Mouse (Mus musculus): ENCODE data around the gene B4galnt2. TPM values are rescaled to one million over a fixed set of nuclear protein-coding genes. Genes with fewer than 3 reads are reported as not detected.

Gene B4galnt2
- polyA plus RNA-seq, 1 experiment, result not detected

DNA sequence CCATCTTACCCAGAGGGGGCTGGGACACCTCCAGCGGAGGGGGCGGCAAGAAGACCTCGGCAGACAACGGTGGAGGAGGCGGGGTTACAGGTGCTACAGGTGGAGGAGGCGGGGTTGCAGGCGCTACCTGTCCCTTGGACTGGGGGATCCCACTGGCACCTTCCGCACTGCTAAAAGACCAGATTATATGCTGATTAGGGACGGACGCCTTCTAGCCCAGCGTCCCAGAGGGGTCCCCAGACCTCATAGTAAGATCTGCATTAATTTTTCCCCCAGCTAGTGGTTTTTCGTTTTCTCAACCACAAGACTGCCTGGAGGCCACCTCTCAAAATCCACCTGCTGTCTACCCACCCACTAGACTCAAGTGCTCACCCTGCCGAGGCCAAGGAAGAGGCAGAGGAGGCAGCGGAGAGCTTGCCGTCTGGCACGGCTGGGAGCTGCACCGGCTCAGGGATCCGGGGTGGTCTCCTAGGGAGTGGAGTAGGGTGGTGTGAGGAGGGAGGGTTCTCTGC lies 81.0 kb downstream of the B4galnt2 start:
- H3K27me3 ChIP-seq (ENCODE audit: control insufficient read depth, insufficient read depth, insufficient read length), result no peaks in the 10 kb centered on the region
- H3K79me3 ChIP-seq (ENCODE audit: low read depth), result no peaks in the 10 kb centered on the region
- no peaks in the 10 kb centered on the region for H3K36me3 ChIP-seq (ENCODE audit: control insufficient read depth, insufficient read depth)
- H3K4me3 ChIP-seq (ENCODE audit: insufficient read depth, poor library complexity, severe bottlenecking), result no peak overlapping the region
- no peak overlapping the region for H3ac ChIP-seq (ENCODE audit: control insufficient read depth, insufficient read length, low read depth)
- TF ChIP-seq MAX (IDR thresholded peaks at IDR 0.05) (no peak), CEBPB (IDR thresholded peaks at IDR 0.05; ENCODE audit: low read depth) (no peak), MYOG (IDR thresholded peaks at IDR 0.05; ENCODE audit: control insufficient read depth, extremely low read depth, insufficient read length) (no peak), USF1 (IDR thresholded peaks at IDR 0.05; ENCODE audit: low read depth) (no peak), CTCF (IDR thresholded peaks at IDR 0.05; ENCODE audit: control insufficient read depth, insufficient read depth, insufficient read length) (no peak), FOSL1 (IDR thresholded peaks at IDR 0.05; ENCODE audit: insufficient read depth, low read length, poor library complexity, severe bottlenecking) (no peak), MYOD1 (IDR thresholded peaks at IDR 0.05; ENCODE audit: control insufficient read depth, insufficient read length, low read depth) (no peak)
- H3K79me2 ChIP-seq (ENCODE audit: control insufficient read depth, insufficient read depth), result no peaks in the 10 kb centered on the region

DNA sequence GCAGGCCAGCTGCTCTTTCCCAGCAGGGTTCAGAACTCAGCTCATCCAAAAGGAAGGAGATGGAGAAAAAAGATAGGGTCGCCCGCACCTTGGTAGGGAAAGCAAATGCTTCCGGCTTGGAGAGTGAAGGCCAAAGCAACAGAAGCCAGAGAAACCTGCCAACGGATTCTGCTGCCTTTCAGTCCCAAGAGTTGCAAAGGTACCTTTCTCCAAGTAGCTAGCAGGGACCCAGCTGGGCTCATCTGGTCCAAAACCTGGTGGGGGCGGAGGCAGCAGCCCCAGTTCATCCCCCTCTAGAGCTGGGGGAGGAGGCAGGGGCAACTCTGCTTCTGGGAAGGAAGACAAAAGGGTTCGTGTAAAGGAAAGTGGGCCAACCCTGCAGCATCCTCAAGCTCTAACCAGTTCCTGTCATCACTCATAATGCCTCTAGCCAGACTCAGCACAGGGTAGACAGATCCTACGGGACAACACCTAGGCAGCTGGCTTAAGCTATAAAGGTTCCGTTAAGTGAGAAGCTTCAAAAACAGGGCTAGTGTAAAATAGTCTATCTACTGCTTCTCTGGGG lies 81.6 kb downstream of the B4galnt2 start:
- Histone ChIP-seq H3K27me3 (ENCODE audit: control insufficient read depth, insufficient read depth, insufficient read length) (no peaks in the 10 kb centered on the region), H3ac (ENCODE audit: control insufficient read depth, insufficient read length, low read depth) (no peak overlapping the region)
- TF ChIP-seq MYOG (IDR thresholded peaks at IDR 0.05; ENCODE audit: control insufficient read depth, extremely low read depth, insufficient read length), result no peak
- TF ChIP-seq MYOD1 (IDR thresholded peaks at IDR 0.05; ENCODE audit: control insufficient read depth, insufficient read length, low read depth), result no peak
- TF ChIP-seq FOSL1 (IDR thresholded peaks at IDR 0.05; ENCODE audit: insufficient read depth, low read length, poor library complexity, severe bottlenecking), result no peak
- TF ChIP-seq USF1 (IDR thresholded peaks at IDR 0.05; ENCODE audit: low read depth), result no peak
- TF ChIP-seq CEBPB (IDR thresholded peaks at IDR 0.05; ENCODE audit: low read depth), result no peak
- TF ChIP-seq CTCF (IDR thresholded peaks at IDR 0.05; ENCODE audit: control insufficient read depth, insufficient read depth, insufficient read length), result no peak
- TF ChIP-seq MAX (IDR thresholded peaks at IDR 0.05), result no peak

DNA sequence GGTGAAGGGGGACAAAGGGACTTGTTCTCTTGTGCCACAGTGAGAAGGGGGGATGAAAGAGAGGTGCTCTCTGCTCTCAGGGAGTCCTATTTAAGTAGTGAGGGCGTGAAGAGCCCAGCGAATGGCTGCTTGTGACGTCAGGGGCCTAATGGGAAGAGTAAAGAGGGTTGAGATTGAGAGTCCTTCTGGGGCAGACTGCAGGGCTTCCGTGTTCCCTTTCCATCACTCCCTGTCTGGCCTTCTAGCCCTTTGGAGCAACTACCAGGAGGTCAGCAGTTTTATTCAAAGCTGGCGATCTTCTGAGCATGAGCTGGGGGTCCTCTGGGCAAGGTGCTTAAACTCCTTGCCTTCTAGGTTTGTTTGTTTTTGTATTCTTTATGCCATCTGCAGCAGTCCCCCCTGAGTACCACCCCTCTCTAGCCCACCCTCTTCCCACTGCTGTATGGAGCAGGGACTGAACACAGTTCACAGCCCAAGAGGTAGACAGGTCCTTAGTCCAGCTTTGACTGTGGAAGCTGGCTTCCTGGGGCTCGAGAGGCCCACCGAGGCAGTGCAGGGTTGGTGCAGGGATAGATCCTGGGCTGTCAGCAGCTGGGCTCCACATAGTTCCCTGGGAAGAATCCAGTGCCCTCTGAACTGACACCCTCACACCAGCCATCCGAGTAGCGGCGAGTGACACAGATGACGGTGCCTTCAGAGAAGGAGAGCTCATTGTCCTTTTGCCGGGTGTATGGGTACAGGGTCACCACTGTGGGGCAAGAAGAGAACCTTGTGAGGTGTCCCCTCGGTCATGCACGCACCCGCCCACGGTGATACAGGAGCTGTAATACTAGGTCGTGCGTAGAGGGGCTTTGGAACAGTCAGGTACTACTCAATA lies 82.3 kb downstream of the B4galnt2 start:
- Histone ChIP-seq H3ac (ENCODE audit: control insufficient read depth, insufficient read length, low read depth) (no peak overlapping the region), H3K79me2 (ENCODE audit: control insufficient read depth, insufficient read depth) (no peaks in the 10 kb centered on the region), H3K4me3 (ENCODE audit: insufficient read depth, poor library complexity, severe bottlenecking) (no peak overlapping the region), H3K79me3 (ENCODE audit: low read depth) (no peaks in the 10 kb centered on the region), H3K27me3 (ENCODE audit: control insufficient read depth, insufficient read depth, insufficient read length) (no peaks in the 10 kb centered on the region), H3K36me3 (ENCODE audit: control insufficient read depth, insufficient read depth) (no peaks in the 10 kb centered on the region)
- TF ChIP-seq CTCF (IDR thresholded peaks at IDR 0.05; ENCODE audit: control insufficient read depth, insufficient read depth, insufficient read length) (no peak), MYOG (IDR thresholded peaks at IDR 0.05; ENCODE audit: control insufficient read depth, extremely low read depth, insufficient read length) (no peak), CEBPB (IDR thresholded peaks at IDR 0.05; ENCODE audit: low read depth) (no peak), MYOD1 (IDR thresholded peaks at IDR 0.05; ENCODE audit: control insufficient read depth, insufficient read length, low read depth) (no peak)

More for the DNA sequence above, 81.6 kb downstream of the B4galnt2 start:
- Histone ChIP-seq H3K36me3 (ENCODE audit: control insufficient read depth, insufficient read depth) (no peaks in the 10 kb centered on the region), H3K4me3 (ENCODE audit: insufficient read depth, poor library complexity, severe bottlenecking) (no peak overlapping the region), H3K79me3 (ENCODE audit: low read depth) (no peaks in the 10 kb centered on the region), H3K79me2 (ENCODE audit: control insufficient read depth, insufficient read depth) (no peaks in the 10 kb centered on the region)

DNA sequence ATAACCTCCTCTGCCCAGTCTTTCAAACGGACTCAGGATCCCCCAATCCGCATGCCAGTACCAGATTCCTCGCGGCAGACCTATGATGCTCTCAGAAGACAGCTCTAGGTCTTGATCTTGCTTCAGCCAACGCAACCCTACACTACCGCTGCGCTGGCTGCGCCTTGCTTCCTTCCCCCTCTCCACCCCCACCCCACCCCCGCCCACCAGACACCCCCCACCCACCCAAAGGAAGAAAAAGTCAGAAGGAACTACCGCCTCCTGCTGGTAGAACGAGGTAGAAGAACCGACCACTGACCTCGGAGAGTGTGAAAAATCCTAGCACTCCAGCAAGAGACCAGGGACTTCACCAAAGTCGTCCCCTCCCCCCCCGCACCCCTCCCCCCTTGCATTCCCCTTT lies 83.0 kb downstream of the B4galnt2 start:
- Histone ChIP-seq H3K79me2 (ENCODE audit: control insufficient read depth, insufficient read depth) (no peaks in the 10 kb centered on the region), H3K36me3 (ENCODE audit: control insufficient read depth, insufficient read depth) (no peaks in the 10 kb centered on the region), H3K4me3 (ENCODE audit: insufficient read depth, poor library complexity, severe bottlenecking) (no peak overlapping the region), H3K27me3 (ENCODE audit: control insufficient read depth, insufficient read depth, insufficient read length) (no peaks in the 10 kb centered on the region), H3ac (ENCODE audit: control insufficient read depth, insufficient read length, low read depth) (no peak overlapping the region), H3K79me3 (ENCODE audit: low read depth) (no peaks in the 10 kb centered on the region)
- TF ChIP-seq USF1 (IDR thresholded peaks at IDR 0.05; ENCODE audit: low read depth) (no peak), MAX (IDR thresholded peaks at IDR 0.05) (no peak), FOSL1 (IDR thresholded peaks at IDR 0.05; ENCODE audit: insufficient read depth, low read length, poor library complexity, severe bottlenecking) (no peak), MYOG (IDR thresholded peaks at IDR 0.05; ENCODE audit: control insufficient read depth, extremely low read depth, insufficient read length) (no peak)

DNA sequence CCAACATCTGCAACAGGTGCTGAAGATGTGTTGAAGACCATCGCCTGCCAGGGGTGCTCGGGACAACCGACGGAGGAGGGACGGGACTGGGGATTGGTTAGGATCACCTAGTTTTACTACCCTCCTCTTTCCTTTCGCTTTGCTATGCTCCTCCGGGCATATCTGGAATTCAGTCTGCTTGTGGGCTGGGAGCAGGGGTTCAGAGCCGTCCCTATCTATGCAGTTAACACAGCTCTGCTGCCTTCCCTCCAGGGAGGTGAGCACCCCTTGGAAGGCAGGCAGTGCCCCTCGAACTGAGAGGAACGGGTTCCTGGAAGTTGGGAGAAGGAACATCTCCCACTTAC lies 83.4 kb downstream of the B4galnt2 start:
- Histone ChIP-seq H3K79me2 (ENCODE audit: control insufficient read depth, insufficient read depth) (no peaks in the 10 kb centered on the region), H3K4me3 (ENCODE audit: insufficient read depth, poor library complexity, severe bottlenecking) (no peak overlapping the region), H3ac (ENCODE audit: control insufficient read depth, insufficient read length, low read depth) (no peak overlapping the region), H3K36me3 (ENCODE audit: control insufficient read depth, insufficient read depth) (no peaks in the 10 kb centered on the region), H3K27me3 (ENCODE audit: control insufficient read depth, insufficient read depth, insufficient read length) (no peaks in the 10 kb centered on the region), H3K79me3 (ENCODE audit: low read depth) (no peaks in the 10 kb centered on the region)
- no peak for TF ChIP-seq MYOG (IDR thresholded peaks at IDR 0.05; ENCODE audit: control insufficient read depth, extremely low read depth, insufficient read length)
- no peak for TF ChIP-seq MYOD1 (IDR thresholded peaks at IDR 0.05; ENCODE audit: control insufficient read depth, insufficient read length, low read depth)
- TF ChIP-seq CEBPB (IDR thresholded peaks at IDR 0.05; ENCODE audit: low read depth), result no peak
- TF ChIP-seq CTCF (IDR thresholded peaks at IDR 0.05; ENCODE audit: control insufficient read depth, insufficient read depth, insufficient read length), result no peak
